Mouse (Mus musculus) inflammation-experienced regulatory T-cells, adult 6 months (primary cell): ENCODE results near the gene Krt24. TPM values are rescaled to one million over a fixed set of nuclear protein-coding genes. Genes with fewer than 3 reads are reported as not detected.
"Not testable (repeated sequence)": the region's sequence is repeated elsewhere in the genome, so short reads cannot be mapped to it uniquely, and the experiment has no call there.

ENCODE experiments used
- ATAC-seq: one replicate; pipeline ENCODE4 v1.8.0; 2017
- polyA plus RNA-seq, 3 experiments: library from polyadenylated mRNA; unstranded; fragments of 100-300 nt; shearing (Covaris generic); gene quantifications; one replicate each; pipeline ENCODE4 v1.2.1; 2017

Gene Krt24
- polyA plus RNA-seq, 3 experiments from 2014 or later = not detected

DNA sequence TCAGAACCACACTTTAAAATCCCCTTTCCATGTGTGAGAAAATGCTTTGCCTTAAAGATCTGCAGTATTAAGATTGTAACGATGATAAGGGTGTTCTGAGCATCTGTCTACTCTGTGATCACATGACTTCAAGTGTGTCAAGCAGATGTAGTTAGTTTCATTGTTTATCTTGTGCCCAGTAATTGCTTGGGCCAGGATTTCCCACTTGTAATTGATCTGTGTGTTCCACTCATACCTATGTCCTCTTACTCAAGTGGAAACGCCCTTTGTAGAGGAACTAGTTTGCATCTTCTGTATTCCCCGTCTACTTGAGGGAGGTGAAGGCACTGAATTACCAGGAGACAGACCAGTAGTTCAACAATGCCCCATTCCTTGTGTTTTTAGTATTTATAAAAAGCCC lies 34.4 kb downstream of the Krt24 start:
- peak; percentile 36 for ATAC-seq

DNA sequence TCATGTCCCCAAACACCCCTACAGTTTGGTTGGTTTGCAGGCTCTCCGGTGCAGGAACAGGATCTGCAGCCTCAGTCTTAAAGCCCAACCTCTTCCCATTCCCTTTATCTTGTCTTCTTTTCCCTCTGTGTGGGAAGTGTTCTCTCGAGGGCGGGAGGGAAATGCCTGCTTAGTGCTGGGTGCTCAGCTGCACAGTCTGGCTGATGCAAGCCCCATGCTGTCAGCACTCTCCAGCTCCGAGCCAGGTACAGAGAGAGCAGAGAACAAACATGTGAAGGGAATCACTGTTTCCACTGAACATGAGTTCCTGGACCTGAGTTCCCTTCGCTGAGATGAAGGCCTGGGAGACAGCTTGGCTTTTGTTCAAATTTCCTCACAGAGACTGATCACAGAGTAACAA lies 34.8 kb downstream of the Krt24 start:
- peak; percentile 14 for ATAC-seq

DNA sequence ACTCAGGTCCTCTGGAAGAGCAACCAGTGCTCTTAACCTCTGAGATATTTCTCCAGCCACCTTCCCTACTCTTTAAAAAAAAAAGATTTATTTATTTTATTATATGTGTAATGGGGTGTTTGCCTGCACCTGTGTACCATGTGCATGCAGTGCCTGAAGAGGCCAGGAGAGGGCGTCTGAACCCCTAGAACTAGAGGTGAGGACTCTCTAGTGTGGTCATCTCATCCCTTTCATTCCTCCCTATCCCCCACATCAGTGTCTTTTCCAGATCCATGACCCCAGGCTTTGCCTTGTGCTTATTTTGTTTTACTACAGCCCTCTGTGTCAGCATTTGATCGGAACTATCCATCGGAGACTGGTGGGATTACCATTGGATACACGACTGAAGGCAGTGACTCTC lies 35.9 kb downstream of the Krt24 start:
- ATAC-seq = no peak

GRCm38 (mm10) chr11:99247916-99248315 lies 37.1 kb downstream of the Krt24 start:
- ATAC-seq = no peak

DNA sequence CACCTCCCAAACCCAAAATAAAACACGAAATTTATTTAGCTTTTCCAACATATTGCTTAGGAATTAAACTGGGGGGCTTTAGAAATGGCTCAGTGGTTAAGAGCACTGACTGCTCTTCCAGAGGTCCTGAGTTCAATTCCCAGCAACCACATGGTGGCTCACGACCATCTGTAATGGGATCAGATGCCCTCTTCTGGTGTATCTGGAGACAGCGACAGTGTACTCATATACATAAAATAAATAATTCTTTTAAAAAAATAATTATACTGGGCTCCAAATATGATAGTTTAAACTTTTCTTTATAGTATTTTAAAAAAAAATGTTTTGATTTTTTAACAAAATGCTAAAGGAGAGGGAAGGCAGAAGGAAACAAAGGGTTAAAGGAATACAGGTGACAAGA lies 40.5 kb downstream of the Krt24 start:
- not testable (repeated sequence) for ATAC-seq

- peak; percentile 35 for ATAC-seq
Observed at GRCm38 (mm10) chr11:99243820-99244374, 41.2 kb downstream of the Krt24 start, which contains the start of gene Krt222. Gene Krt222 (minus strand): TSS chr11:99244085.

GRCm38 (mm10) chr11:99243200-99243819 lies 41.8 kb downstream of the Krt24 start:
- no peak for ATAC-seq

DNA sequence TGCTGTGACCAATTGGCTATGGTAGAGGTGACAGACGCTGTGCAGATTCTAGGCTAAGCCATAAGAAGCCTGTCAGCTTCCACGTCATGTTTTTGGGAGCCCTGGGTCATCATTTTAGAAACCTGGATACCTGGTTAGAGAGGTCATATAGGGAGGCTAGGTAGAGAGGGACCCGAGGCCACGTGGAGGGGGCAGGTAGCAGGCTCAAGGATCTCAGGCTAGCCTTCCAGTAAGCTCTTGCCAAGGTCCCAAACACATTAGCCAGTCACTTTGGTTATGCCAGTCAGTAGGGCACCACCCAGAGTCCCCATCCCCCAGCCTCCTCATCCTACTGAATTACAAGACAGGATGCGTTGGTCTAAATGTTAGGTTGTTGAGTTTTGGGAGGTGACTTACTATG lies 43.0 kb downstream of the Krt24 start:
- no peak for ATAC-seq

DNA sequence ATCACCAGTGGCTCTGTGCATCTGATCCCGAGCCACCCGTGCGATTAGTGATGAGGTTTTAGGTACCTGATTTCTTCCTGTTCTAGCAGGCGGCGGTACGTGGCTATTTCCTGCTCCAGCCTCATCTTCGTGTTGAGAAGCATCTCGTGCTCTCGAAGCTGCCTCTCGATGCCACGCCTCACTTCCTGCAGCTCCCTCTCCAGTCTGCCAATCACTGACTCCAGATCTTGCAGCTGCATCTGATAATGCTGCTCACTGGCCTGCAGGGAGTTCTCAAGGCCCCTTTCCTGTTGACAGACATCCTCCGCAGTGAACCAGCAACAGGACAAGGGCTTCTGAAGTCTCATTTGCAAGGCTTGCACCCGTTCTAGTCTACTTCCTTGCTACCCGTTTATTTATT lies 46.6 kb downstream of the Krt24 start:
- ATAC-seq = peak; percentile 99

DNA sequence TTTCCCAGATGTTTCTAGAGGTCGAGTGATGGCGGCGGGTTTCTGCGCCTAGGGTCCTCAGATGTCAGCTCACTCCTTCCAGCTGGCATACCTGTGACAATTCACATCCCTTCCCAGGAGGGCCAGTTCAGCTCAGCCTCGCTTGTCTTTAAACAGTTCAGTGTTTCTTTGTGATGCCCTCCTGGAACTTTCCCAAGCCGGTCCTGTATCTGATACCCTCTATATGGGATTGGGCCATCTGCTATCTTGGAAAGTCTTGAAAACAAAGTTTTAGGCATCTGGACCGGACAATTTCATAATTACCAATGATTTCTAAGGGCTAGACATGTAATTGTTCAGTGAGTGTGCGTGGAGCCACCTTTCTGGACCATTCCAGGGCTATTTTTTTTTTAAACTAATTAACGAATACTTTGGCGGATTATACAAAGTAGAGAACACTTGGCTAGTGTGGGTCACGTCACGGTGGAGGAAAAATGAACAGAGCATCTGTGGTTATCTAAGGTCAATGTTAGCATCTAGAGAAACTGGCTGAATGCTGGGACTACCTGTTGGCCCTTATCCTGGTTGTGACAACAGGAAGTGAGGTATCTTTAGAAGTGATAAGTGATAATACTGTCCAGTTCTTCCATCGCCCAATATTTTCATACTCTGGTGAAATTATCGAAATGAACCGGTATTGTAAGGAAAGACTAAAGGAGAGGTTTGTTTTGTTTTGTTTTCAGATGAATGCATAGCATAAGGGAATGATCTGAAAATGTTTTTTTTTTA lies 53.8 kb downstream of the Krt24 start:
- ATAC-seq = peak; percentile 18

- ATAC-seq = peak; percentile 87
Observed at GRCm38 (mm10) chr11:99230261-99231048, 54.6 kb downstream of the Krt24 start, which contains the start of gene Smarce1. Gene Smarce1 (minus strand): TSS chr11:99231017.

Other genes with a start within 250 kb of the Krt24 start
- 10 to 100 TPM in 2 of 3 experiments, under 1 TPM in 1; 0.09 to 20.6 (median 14.8) TPM for gene Igfbp4, start 244.0 kb downstream of the Krt24 start, polyA plus RNA-seq
- gene Tns4, start 196.0 kb downstream of the Krt24 start, polyA plus RNA-seq = under 1 TPM; 0.30 to 0.58 (median 0.51) TPM
- 100 to 1,000 TPM in 2 of 3 experiments, 10 to 100 TPM in 1; 16.6 to 295 (median 286) TPM for gene Ccr7, start 130.2 kb downstream of the Krt24 start, polyA plus RNA-seq
- 100 to 1,000 TPM; 127 to 184 (median 159) TPM for gene Smarce1, start 54.2 kb downstream of the Krt24 start, polyA plus RNA-seq
- 1 to 10 TPM; 2.1 to 2.7 (median 2.1) TPM for gene Krt222, start 41.2 kb downstream of the Krt24 start, polyA plus RNA-seq
- not detected for gene Krt25, start 37.7 kb upstream of the Krt24 start, polyA plus RNA-seq
- gene Krt26, start 52.7 kb upstream of the Krt24 start, polyA plus RNA-seq = not detected
- gene Krt27, start 65.8 kb upstream of the Krt24 start, polyA plus RNA-seq = not detected
- not detected for gene Krt28, start 89.6 kb upstream of the Krt24 start, polyA plus RNA-seq
- gene Krt10, start 104.1 kb upstream of the Krt24 start, polyA plus RNA-seq = 10 to 100 TPM in 1 of 3 experiments, 1 to 10 TPM in 2; 4.5 to 13.5 (median 7.3) TPM
- not detected for gene Krt12, start 137.0 kb upstream of the Krt24 start, polyA plus RNA-seq
- gene Krt20, start 152.9 kb upstream of the Krt24 start, polyA plus RNA-seq = not detected
- gene Krt23, start 207.9 kb upstream of the Krt24 start, polyA plus RNA-seq = not detected
- not detected for gene Krt39, start 236.1 kb upstream of the Krt24 start, polyA plus RNA-seq